Mouse (Mus musculus) cerebellum, postnatal 4 days (tissue): Measurements from ENCODE around the gene Sgip1.

Source experiments
- DNase-seq, 2 experiments: peaks; one replicate each; pipeline ENCODE4 v3.0.0; 2022; ENCODE audit warnings: low spot score in 2 of 2, mixed read lengths in 1 of 2

The Sgip1 gene

DNA sequence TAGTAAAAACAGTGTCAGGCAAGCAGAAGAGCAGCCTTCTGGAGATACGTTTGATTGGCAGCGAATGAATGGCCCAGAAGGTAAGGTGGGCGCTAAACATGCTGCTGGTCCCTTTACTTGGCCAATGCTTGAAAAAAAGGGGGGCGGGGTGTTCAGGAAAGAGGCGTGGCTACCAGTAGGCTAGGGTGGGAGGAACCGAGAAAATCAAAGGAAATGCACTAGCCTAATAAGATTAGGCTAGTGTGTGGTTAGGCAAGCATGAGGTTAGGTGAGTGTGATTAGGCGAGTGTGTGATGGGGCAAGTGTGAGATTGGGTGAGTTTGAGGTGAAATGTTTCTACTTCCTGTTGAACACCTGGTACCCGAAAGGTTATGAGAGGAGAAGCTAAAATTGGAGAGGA lies at the start of gene Sgip1:
Sgip1 (plus strand) TSS at position 11 of the 400 bp plus-strand sequence.
- no peak for DNase-seq

DNA sequence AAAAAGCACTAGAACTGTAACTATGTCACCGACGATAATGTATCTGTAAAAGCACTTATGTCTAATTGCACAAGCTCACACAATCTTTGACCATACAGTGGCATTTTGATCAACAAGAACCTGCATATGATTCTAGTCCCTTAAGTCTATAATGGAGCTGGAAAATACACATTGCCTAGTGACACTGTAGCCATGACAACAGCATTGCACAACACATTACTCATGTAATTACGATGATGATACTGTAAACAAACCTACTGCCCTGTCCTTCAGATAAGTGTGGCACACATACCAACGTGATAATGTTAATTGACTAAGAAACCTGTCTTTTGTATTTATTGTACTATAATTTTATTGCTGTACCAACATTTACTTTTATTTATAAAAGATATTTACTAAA lies 49.7 kb upstream of the Sgip1 start:
- DNase-seq: no peak

- DNase-seq: no peak
These were observed 43.1 kb upstream of the Sgip1 start for GRCm38 (mm10) chr4:102697966-102698365.

- DNase-seq: no peak
These were observed 29.4 kb upstream of the Sgip1 start for GRCm38 (mm10) chr4:102711731-102712130.

- no peak for DNase-seq
These were observed 25.6 kb upstream of the Sgip1 start for GRCm38 (mm10) chr4:102715532-102715931.

DNA sequence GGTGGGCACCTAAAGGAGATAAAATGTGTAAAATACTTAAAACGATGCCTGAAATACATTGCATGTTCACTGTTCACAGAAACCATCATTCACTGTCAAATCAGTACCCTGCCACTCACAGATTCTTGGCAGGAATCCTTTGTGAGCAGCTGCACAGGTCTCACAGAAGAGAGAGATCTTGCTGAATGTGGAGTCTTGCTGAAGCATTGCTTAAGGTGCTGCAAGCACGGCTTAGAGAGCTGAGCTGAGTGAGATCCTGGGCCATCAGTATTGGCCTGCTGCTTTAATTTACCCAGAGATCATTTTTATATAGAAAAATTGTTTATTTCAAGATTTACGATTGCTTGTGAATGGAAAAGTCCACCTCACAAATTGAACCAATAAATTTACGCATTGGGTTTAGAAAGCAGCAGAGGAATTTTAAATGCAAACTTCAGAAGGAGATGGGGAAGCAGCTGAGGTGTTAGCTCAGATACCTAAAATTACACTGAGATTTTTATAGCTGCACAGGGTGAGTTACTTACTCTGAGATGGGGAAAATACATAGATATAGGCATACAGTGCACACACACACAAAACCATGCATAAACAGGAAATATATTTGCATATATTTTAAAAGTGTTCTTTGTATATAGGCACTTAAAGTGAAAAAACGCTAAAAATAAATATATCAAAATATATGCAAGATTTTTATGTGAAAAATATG lies 23.8 kb upstream of the Sgip1 start:
- DNase-seq: no peak

DNA sequence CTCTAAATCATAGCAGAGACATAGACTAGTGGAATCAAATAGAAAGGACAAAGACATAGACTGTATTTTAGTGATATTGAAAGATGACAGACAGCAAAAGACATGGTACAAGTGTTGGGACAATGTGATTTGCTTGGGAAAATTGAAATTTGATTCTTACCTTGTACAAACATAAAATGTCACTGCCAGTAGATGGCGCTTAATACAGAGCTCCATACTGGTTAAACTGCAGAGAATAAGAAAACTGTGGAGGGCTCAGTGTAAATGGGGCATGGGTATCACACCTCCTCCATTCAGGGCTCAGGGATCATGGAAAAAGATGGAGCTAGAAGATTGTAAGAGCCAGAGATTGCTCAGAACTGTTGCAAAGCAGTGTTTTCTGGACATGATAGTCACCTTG lies 21.6 kb upstream of the Sgip1 start:
- no peak for DNase-seq

- DNase-seq: no peak
These were observed 21.1 kb upstream of the Sgip1 start for GRCm38 (mm10) chr4:102719951-102720350.

DNA sequence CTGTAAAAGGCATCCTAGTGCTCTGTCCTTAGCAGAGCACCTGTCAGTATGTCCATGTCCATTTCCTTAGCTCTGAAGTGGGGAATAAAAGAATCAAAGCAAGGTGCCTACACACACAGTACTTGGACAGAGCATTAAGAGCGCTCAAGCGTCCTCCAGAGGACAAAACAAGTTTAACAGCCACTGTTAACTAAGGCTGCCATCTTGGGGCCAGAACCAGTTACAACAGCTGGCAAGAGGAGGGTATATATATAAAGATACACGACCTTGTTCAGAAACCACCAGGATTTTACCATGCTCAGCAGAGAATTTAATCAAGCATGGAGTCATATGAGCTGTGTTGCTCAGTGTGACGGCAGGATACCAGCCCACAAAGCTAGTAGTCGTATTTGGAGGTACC lies 16.7 kb upstream of the Sgip1 start:
- no peak for DNase-seq

DNA sequence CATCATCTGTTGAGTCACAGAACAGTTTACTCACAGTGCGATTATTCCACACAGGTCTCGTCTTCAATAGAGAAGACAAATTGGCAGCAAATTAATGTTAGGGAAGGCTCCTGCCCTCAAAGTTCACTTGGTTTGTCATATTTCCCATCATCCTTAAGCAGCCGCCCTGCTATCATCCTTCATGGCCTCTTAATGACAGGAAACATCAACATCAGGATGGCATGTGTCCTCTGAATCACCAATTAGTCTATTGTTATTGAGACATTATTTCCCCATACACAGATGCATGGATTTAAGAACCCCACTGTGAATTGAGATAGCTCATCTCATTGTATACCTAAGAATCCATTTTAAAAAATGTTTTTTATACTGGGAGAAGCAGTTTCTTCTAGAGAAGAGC lies 10.1 kb upstream of the Sgip1 start:
- no peak for DNase-seq

- DNase-seq: no peak
These were observed 7.0 kb upstream of the Sgip1 start for GRCm38 (mm10) chr4:102734022-102734657.

GRCm38 (mm10) chr4:102753334-102754090 lies 12.4 kb downstream of the Sgip1 start:
- DNase-seq: no peak

- peak; percentile 34 to 59 for DNase-seq
These were observed 18.2 kb downstream of the Sgip1 start for GRCm38 (mm10) chr4:102759095-102759890.

DNA sequence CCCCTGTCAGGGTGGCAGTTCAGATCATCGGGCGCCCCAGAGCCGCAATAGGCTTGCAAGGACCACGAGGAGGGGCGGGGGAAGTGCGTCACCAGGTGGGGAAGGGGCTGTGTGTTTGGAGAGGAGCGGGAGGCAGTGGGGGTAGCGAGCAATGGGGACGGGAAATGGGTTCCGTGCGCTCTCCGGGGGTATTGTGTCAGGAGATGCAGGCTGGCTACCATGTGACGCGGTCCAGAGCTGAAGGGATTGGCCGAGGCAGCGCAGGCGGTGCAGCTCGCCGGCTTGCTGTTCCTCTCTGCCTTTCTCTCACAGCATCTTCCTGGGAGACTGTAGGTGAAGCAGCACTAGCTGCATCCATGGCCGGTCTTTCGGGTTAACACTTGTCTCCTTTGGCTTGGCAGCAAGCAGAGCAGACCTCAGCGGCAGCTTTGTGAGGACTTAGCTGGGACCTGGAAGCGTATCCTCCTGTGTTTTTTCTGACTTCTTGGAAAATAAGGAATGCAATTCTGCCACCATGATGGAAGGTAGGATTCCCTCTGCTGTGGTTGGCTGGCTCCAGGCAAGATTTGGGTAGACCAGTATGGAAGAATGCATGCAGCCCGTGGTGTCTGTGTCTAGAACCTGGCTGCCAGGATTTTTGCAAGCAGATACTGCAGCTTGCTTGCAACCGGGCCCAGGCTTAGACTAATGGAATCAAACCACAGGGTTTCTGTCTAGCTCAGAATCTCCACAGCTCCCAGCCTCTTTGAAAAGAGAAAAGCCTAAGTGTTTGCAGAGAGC lies 19.1 kb downstream of the Sgip1 start:
- peak; percentile 69 to 83 for DNase-seq

- DNase-seq: no peak
These were observed 21.0 kb downstream of the Sgip1 start for GRCm38 (mm10) chr4:102762075-102762474.

DNA sequence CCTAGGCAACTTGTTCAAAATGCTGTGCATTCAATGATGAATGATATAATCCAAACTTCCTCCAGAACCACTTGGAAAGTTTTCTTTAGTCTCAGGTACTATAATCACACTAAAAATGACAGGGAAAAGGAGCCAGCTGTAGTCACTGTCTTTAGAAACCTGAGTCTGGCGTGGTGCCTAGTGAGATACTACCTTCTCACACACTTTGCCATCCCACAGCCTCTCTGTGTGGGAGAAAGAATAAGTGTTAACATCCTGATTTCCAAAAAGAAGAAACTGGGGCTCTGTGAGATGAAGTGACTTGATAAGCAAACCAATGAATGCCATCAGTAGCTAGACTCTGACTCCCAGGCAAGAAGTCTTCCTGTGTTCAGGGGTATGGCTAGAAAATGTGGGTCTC lies 28.0 kb downstream of the Sgip1 start:
- no peak for DNase-seq

DNA sequence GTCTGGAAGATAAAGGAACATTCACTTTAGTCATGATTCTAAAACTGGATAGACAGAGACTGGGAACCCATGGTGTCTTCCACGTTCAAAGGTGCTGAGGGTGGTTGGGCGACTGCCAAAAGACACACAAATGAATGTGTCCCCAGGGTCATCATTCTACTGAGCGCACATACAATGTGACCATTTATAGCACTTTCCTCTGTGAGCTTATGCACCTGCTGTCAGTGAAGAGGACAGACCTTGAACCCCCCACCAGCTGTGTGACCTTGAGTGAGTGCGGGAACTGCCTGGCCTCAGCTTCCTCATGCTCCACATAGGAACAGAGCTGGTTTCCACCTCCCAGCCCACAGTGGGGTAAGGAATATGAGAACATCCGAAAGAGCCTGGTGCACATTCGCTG lies 28.8 kb downstream of the Sgip1 start:
- no peak for DNase-seq

DNA sequence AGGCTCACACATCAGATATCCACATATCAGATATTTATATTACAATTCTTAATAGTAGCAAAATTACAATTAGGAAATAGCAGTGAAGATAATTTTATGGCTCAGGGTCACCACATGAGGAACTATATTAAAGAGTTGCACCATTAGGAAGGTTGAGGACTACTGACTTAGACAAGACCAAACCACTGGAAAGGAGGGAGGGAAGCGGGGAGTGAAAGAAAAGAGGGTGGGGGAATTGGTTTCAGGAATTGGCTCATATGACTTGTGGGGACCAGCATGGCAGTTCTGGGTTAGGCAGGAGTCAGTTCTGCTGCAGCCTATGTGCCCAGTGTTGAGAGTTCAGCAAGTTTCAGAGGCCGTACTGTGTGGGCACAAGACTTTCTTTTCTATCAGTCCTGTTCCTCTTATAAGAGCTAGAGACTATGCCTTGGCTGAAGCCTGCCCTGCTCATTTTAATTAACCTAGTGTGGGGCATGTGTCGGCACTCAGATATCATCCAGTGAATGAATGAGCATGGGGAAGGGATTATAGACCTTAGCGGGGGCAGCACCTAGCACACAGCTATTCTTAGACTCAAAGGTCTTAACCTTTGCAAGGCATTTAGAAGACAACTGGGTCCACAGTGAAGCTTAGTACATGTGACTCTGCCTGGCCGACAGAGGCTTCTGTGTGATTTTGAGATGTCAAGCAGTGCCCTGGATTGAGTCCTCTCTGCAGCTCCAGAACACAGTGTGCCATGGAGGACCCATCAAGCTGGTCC lies 30.7 kb downstream of the Sgip1 start:
- DNase-seq: no peak

GRCm38 (mm10) chr4:102773225-102773624 lies 32.1 kb downstream of the Sgip1 start:
- DNase-seq: no peak

DNA sequence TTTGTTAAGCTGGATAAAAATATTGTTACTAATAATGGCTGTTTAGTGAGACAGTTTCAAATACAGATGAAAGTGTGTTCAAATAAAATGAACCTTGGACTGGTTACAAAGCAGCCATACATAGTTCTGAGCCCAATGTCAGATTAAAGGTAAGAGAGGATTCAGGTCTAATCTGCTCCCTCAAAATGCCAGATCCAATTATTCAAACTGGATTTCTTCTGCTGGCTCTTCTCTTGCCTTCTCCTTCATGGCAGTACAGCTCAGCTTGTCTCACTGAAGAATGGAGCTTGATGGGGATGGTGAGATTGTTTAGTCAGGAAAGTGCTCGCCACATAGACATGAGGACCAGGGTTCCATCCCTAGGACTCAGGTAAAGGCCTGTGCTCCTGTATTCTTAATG lies 32.7 kb downstream of the Sgip1 start:
- no peak for DNase-seq

- no peak for DNase-seq
These were observed 33.5 kb downstream of the Sgip1 start for GRCm38 (mm10) chr4:102774549-102774948.
